Mouse (Mus musculus) CH12.LX (cell line): ENCODE measurements around the gene Meox1. TPM values are rescaled to one million over a fixed set of nuclear protein-coding genes. Genes with fewer than 3 reads are reported as not detected.

ENCODE experiments used
- DNase-seq: peaks from one replicate; pipeline ENCODE4 v3.0.0-alpha.2; 2013; ENCODE audit errors: extremely low read depth
- H3K27ac ChIP-seq: 2 replicates; pipeline ENCODE4 v1.5.1; 2012; ENCODE audit warnings: low read depth, mild to moderate bottlenecking, control low read depth, moderate library complexity; ENCODE audit not compliant: insufficient read depth
- H3K27me3 ChIP-seq: replicated peaks from 2 replicates; pipeline ENCODE3; 2012; ENCODE audit warnings: inconsistent platforms
- H3K36me3 ChIP-seq, 2 experiments: replicated peaks in 1 of 2; 2 replicates each; pipeline versions ENCODE3 to v1.6.1; 2012; ENCODE audit warnings: inconsistent platforms in 1 of 2, low read length in 1 of 2, mild to moderate bottlenecking in 1 of 2, mixed read lengths in 1 of 2, moderate library complexity in 1 of 2; ENCODE audit not compliant: control insufficient read depth in 1 of 2, insufficient read depth in 1 of 2
- H3K4me1 ChIP-seq, 2 experiments: 2 replicates each; pipeline ENCODE4 v1.6.1; 2012; ENCODE audit warnings: inconsistent platforms in 1 of 2, moderate library complexity in 1 of 2; ENCODE audit not compliant: insufficient read depth in 2 of 2, control insufficient read depth in 1 of 2
- H3K4me2 ChIP-seq: 2 replicates; pipeline ENCODE4 v1.6.1; 2012; ENCODE audit warnings: low read depth, mild to moderate bottlenecking, control low read depth; ENCODE audit not compliant: poor library complexity, insufficient read depth, severe bottlenecking
- H3K4me3 ChIP-seq, 3 experiments: fragments of 150-350 bp in 1 of 3; sonication (generic) in 1 of 3; replicated peaks in 1 of 3; 2 replicates each; pipeline versions ENCODE3 to v1.5.1; 2011 to 2012; ENCODE audit warnings: low read depth in 2 of 3, low read length in 2 of 3, mild to moderate bottlenecking in 2 of 3, moderate library complexity in 2 of 3, control low read depth in 1 of 3, improper control_type of control experiment in 1 of 3, inconsistent platforms in 1 of 3, mixed read lengths in 1 of 3; ENCODE audit not compliant: poor library complexity in 1 of 3
- H3K79me2 ChIP-seq: replicated peaks from 2 replicates; pipeline ENCODE4 v1.6.1; 2012; ENCODE audit warnings: mild to moderate bottlenecking, moderate library complexity; ENCODE audit not compliant: control insufficient read depth, poor library complexity, insufficient read depth, severe bottlenecking; ENCODE audit errors: extremely low read depth
- H3K9ac ChIP-seq: 2 replicates; pipeline ENCODE4 v1.6.1; 2012; ENCODE audit warnings: low read depth, mild to moderate bottlenecking, control low read depth, moderate library complexity; ENCODE audit not compliant: insufficient read depth
- H3K9me3 ChIP-seq: replicated peaks from 2 replicates; pipeline ENCODE3; 2012; ENCODE audit warnings: low read length, inconsistent platforms, mixed read lengths
- BHLHE40 ChIP-seq: IDR thresholded peaks from 2 replicates; pipeline ENCODE4 v1.6.1; 2011; ENCODE audit warnings: mild to moderate bottlenecking, low read depth, low read length, improper control_type of control experiment
- CHD1 ChIP-seq: IDR thresholded peaks from 2 replicates; pipeline ENCODE4 v1.6.1; 2012; ENCODE audit warnings: low read depth, low read length, improper control_type of control experiment, inconsistent platforms
- CHD2 ChIP-seq: IDR thresholded peaks from 2 replicates; pipeline ENCODE4 v1.6.1; 2011; ENCODE audit warnings: low read length, improper control_type of control experiment
- CTCF ChIP-seq, 2 experiments: IDR thresholded peaks in 1 of 2; conservative IDR thresholded peaks in 1 of 2; 2 replicates each; pipeline ENCODE4 v1.5.1; 2011 to 2012; ENCODE audit warnings: low read depth in 2 of 2, low read length in 2 of 2, improper control_type of control experiment in 1 of 2, inconsistent platforms in 1 of 2, mild to moderate bottlenecking in 1 of 2, moderate library complexity in 1 of 2
- E2F4 ChIP-seq: IDR thresholded peaks from 2 replicates; pipeline ENCODE4 v1.6.1; 2011; ENCODE audit warnings: low read depth, low read length, improper control_type of control experiment; ENCODE audit not compliant: insufficient replicate concordance
- ELF1 ChIP-seq: IDR thresholded peaks from 2 replicates; pipeline ENCODE4 v1.6.1; 2014; ENCODE audit warnings: low read depth, mild to moderate bottlenecking, inconsistent platforms, low read length, improper control_type of control experiment
- EP300 ChIP-seq: IDR thresholded peaks from 2 replicates; pipeline ENCODE4 v1.6.1; 2011; ENCODE audit warnings: low read length, improper control_type of control experiment
- ETS1 ChIP-seq: conservative IDR thresholded peaks from 2 replicates; pipeline ENCODE4 v1.6.1; 2012; ENCODE audit warnings: low read depth, mild to moderate bottlenecking, inconsistent platforms, low read length, improper control_type of control experiment, moderate library complexity
- HCFC1 ChIP-seq: IDR thresholded peaks from 2 replicates; pipeline ENCODE4 v1.6.1; 2012; ENCODE audit warnings: low read depth, mild to moderate bottlenecking, inconsistent platforms, low read length, improper control_type of control experiment
- IRF4 ChIP-seq: IDR thresholded peaks from 2 replicates; pipeline ENCODE4 v1.6.1; 2014; ENCODE audit warnings: low read depth, mild to moderate bottlenecking, inconsistent platforms, low read length, improper control_type of control experiment
- JUN ChIP-seq: IDR thresholded peaks from 2 replicates; pipeline ENCODE4 v1.6.1; 2011; ENCODE audit warnings: low read depth, mild to moderate bottlenecking, low read length, improper control_type of control experiment, moderate library complexity; ENCODE audit not compliant: insufficient read depth
- JUND ChIP-seq: conservative IDR thresholded peaks from 2 replicates; pipeline ENCODE4 v1.6.1; 2011; ENCODE audit warnings: low read depth, low read length, improper control_type of control experiment
- MAX ChIP-seq: IDR thresholded peaks from 2 replicates; pipeline ENCODE4 v1.6.1; 2011; ENCODE audit warnings: low read length, improper control_type of control experiment
- MAZ ChIP-seq: IDR thresholded peaks from 2 replicates; pipeline ENCODE4 v1.6.1; 2012; ENCODE audit warnings: low read depth, mild to moderate bottlenecking, inconsistent platforms, low read length, improper control_type of control experiment, moderate library complexity
- MEF2A ChIP-seq: IDR thresholded peaks from 2 replicates; pipeline ENCODE4 v1.6.1; 2014; ENCODE audit warnings: low read depth, mild to moderate bottlenecking, inconsistent platforms, low read length, improper control_type of control experiment, borderline replicate concordance
- MXI1 ChIP-seq: IDR thresholded peaks from 2 replicates; pipeline ENCODE4 v1.6.1; 2011; ENCODE audit warnings: mild to moderate bottlenecking, low read depth, low read length, improper control_type of control experiment
- MYC ChIP-seq: IDR thresholded peaks from 2 replicates; pipeline ENCODE4 v1.6.1; 2011; ENCODE audit warnings: low read depth, mild to moderate bottlenecking, improper control_type of control experiment, low read length
- NRF1 ChIP-seq: IDR thresholded peaks from 2 replicates; pipeline ENCODE4 v1.6.1; 2014; ENCODE audit warnings: low read depth, mild to moderate bottlenecking, inconsistent platforms, low read length, improper control_type of control experiment, moderate library complexity
- PAX5 ChIP-seq: IDR thresholded peaks from 2 replicates; pipeline ENCODE4 v1.6.1; 2012; ENCODE audit warnings: low read length, inconsistent platforms, mixed read lengths
- POLR2A ChIP-seq: IDR thresholded peaks from 2 replicates; pipeline ENCODE4 v1.6.1; 2011; ENCODE audit warnings: low read depth, mild to moderate bottlenecking, improper control_type of control experiment, low read length
- RAD21 ChIP-seq: IDR thresholded peaks from 2 replicates; pipeline ENCODE4 v1.6.1; 2011; ENCODE audit warnings: low read depth, mild to moderate bottlenecking, low read length, improper control_type of control experiment, moderate library complexity
- SIN3A ChIP-seq: IDR thresholded peaks from 2 replicates; pipeline ENCODE4 v1.6.1; 2012; ENCODE audit warnings: low read length, improper control_type of control experiment, inconsistent platforms
- SMC3 ChIP-seq: IDR thresholded peaks from 2 replicates; pipeline ENCODE4 v1.6.1; 2011; ENCODE audit warnings: low read depth, low read length, improper control_type of control experiment
- TBP ChIP-seq: conservative IDR thresholded peaks from 2 replicates; pipeline ENCODE4 v1.6.1; 2011; ENCODE audit warnings: low read depth, low read length, improper control_type of control experiment
- TCF12 ChIP-seq: IDR thresholded peaks from 2 replicates; pipeline ENCODE4 v1.6.1; 2014; ENCODE audit warnings: low read depth, mild to moderate bottlenecking, inconsistent platforms, low read length, improper control_type of control experiment
- UBTF ChIP-seq: IDR thresholded peaks from 2 replicates; pipeline ENCODE4 v1.6.1; 2012; ENCODE audit warnings: low read depth, mild to moderate bottlenecking, inconsistent platforms, low read length, improper control_type of control experiment, moderate library complexity
- USF1 ChIP-seq: IDR thresholded peaks from 2 replicates; pipeline ENCODE4 v1.6.1; 2014; ENCODE audit warnings: low read depth, mild to moderate bottlenecking, inconsistent platforms, low read length, improper control_type of control experiment
- USF2 ChIP-seq: conservative IDR thresholded peaks from 2 replicates; pipeline ENCODE4 v1.6.1; 2011; ENCODE audit warnings: low read depth, low read length, improper control_type of control experiment
- ZC3H11A ChIP-seq: IDR thresholded peaks from 2 replicates; pipeline ENCODE4 v1.6.1; 2012; ENCODE audit warnings: low read depth, mild to moderate bottlenecking, inconsistent platforms, low read length, improper control_type of control experiment
- ZKSCAN1 ChIP-seq: IDR thresholded peaks from 2 replicates; pipeline ENCODE4 v1.6.1; 2012; ENCODE audit warnings: low read depth, inconsistent platforms, low read length, improper control_type of control experiment, borderline replicate concordance
- ZNF384 ChIP-seq: IDR thresholded peaks from 2 replicates; pipeline ENCODE4 v1.6.1; 2012; ENCODE audit warnings: low read depth, low read length, improper control_type of control experiment, inconsistent platforms
- dilution Hi-C: fragments of 300-500 bp; cut with MboI; formaldehyde crosslinking; loops from 2 replicates; pipeline ENCODE4 v1.14.3; 2020; ENCODE audit warnings: low sequenced_read_pairs; ENCODE audit not compliant: extremely low pct_unique_long_range_greater_than_20kb, extremely low pct_ligation_motif_present
- in situ Hi-C: fragments of 300-500 bp; cut with MboI; formaldehyde crosslinking; loops from 3 replicates; pipeline ENCODE4 v1.14.3; 2019; ENCODE audit warnings: low sequenced_read_pairs, low pct_ligation_motif_present, low pct_unique_long_range_greater_than_20kb, mixed read lengths
- polyA plus RNA-seq: library from polyadenylated mRNA; unstranded; fragments of >175 nt; gene quantifications from 2 replicates; pipeline ENCODE4 v1.2.1, GENCODE M21; 2012; ENCODE audit warnings: low read depth; ENCODE audit not compliant: insufficient read length
- total RNA-seq, 2 experiments: library from RNA; depleted of rRNA; stranded (reverse); fragments of 300-350 nt in 1 of 2; fragments of >200 nt in 1 of 2; gene quantifications; 2 replicates each; pipeline ENCODE4 v1.2.3; 2012 to 2014

Gene Meox1
- total and polyA plus RNA-seq, 3 experiments, result not detected

GRCm38 (mm10) chr11:101886436-101886835 is 7.7 kb downstream of the Meox1 start:
- H3K4me3 ChIP-seq, result peak overlapping the region in 2 of 3 experiments; percentile 3 to 25
- no peaks in the 10 kb centered on the region for H3K9me3 ChIP-seq
- peaks cover 19 to 34% of the 10 kb centered on the region in 2 experiments for H3K4me1 ChIP-seq
- DNase-seq, result peak; percentile 78
- dilution Hi-C loops (no loop called here), in situ Hi-C loops (no loop called here)
- H3K27ac ChIP-seq, result peak overlapping the region; percentile 6; the same call in 1 of the 2 replicates
- no peaks in the 10 kb centered on the region for H3K36me3 ChIP-seq
- no peaks in the 10 kb centered on the region for H3K79me2 ChIP-seq
- no peak for TF ChIP-seq JUN
- TF ChIP-seq JUND, result no peak
- TF ChIP-seq ZC3H11A, result no peak
- 0 out of 2 replicates have a peak, but pooled peaks have one; percentile 4 for TF ChIP-seq HCFC1
- no peak for TF ChIP-seq MAX
- TF ChIP-seq NRF1, result peak; percentile 80
- TF ChIP-seq CHD2, result no peak
- TF ChIP-seq E2F4, result no peak
- TF ChIP-seq TCF12, result no peak
- H3K9ac ChIP-seq, result no peak overlapping the region
- H3K4me2 ChIP-seq, result 0 out of 2 replicates have a peak overlapping the region, but pooled peaks have one; percentile 35
- H3K27me3 ChIP-seq, result peaks cover 30% of the 10 kb centered on the region

- Histone ChIP-seq H3K4me3 (peak overlapping the region in 2 of 3 experiments; percentile 3 to 25), H3K27me3 (peaks cover 26% of the 10 kb centered on the region), H3K9ac (no peak overlapping the region), H3K9me3 (no peaks in the 10 kb centered on the region), H3K27ac (peak overlapping the region; percentile 6; the same call in 1 of the 2 replicates), H3K36me3 (no peaks in the 10 kb centered on the region), H3K79me2 (no peaks in the 10 kb centered on the region), H3K4me2 (peak overlapping the region; percentile 35), H3K4me1 (peaks cover 19 to 34% of the 10 kb centered on the region in 2 experiments)
- dilution Hi-C loops, result no loop called here
- in situ Hi-C loops, result no loop called here
- DNase-seq, result peak; percentile 91
- TF ChIP-seq CHD2 (peak; percentile 37; the same call in 1 of the 2 replicates), UBTF (0 out of 2 replicates have a peak, but pooled peaks have one; percentile 61), MEF2A (peak; percentile 95), CHD1 (no peak), ELF1 (peak; percentile 46; the same call in 1 of the 2 replicates), RAD21 (peak; percentile 2), MAX (no peak; the same call in 1 of the 2 replicates), SMC3 (no peak; the same call in 1 of the 2 replicates), TBP (peak; percentile 49; the same call in 1 of the 2 replicates), ETS1 (peak; percentile 83), HCFC1 (0 out of 2 replicates have a peak, but pooled peaks have one; percentile 8), ZC3H11A (no peak), E2F4 (no peak), MYC (peak; percentile 19; the same call in 1 of the 2 replicates), MXI1 (no peak; the same call in 1 of the 2 replicates), USF1 (no peak), BHLHE40 (peak; percentile 63), MAZ (peak; percentile 56; the same call in 1 of the 2 replicates), ZKSCAN1 (no peak), JUND (peak; percentile 55; the same call in 1 of the 2 replicates), CTCF (conservative IDR thresholded peaks at IDR 0.05 in 1 of 2, IDR thresholded peaks at IDR 0.05 in 1 of 2; ENCODE audit: low read depth in 2 of 2, low read length in 2 of 2) (no peak), NRF1 (no peak), EP300 (peak; percentile 91), POLR2A (0 out of 2 replicates have a peak, but pooled peaks have one; percentile 19), ZNF384 (no peak), PAX5 (no peak), IRF4 (peak; percentile 86), SIN3A (no peak), USF2 (no peak)
These were observed 8.3 kb downstream of the Meox1 start for GRCm38 (mm10) chr11:101885881-101886319.
